Mouse (Mus musculus): ENCODE results near the gene Gm10490. TPM values are rescaled to one million over a fixed set of nuclear protein-coding genes. Genes with fewer than 3 reads are reported as not detected.

Gm10490 gene
- total RNA-seq (2023): not detected

DNA sequence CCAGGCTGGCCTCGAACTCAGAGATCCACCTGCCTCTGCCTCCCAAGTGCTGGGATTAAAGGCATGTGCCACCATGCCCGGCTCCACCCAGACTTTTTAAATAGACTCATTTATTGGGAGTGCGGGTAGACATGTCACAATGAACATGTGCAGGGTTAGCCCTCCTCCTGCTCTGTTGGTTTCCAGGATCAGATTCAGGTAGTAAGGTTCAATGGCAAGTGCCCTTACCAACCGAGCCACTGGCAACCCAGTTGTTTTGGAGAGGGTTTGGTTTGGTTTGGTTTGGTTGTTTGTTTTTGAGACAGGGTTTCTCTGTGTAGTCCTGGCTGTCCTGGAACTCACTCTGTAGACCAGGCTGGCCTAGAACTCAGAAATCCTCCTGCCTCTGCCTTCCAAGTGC, at the start of gene Gm10490:
Gene Gm10490, plus strand, starts transcription at position 301 of the 400 bp plus-strand sequence.

DNA sequence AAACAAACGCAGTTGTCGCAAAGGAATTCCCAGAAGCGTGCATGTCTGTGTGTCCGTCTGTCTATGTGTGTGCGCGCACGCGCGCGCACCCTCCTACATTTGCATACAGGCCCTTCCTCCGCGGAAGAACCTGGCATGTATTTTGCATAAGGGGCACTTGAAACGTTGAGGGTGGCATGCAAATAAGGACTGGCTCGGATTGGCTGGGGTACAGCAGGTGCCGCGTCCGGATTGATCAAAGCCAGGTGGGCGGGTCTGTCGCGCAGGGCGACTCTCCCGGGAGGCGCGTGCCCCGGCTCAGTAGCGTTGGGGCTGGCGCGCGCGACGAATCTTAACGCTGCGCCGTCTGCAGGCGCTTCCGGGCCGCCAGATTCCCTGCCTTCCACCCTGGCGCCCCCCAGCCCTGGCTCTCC, 31.3 kb upstream of the Gm10490 start, which contains the start of gene Pim2:
Gene Pim2, plus strand, starts transcription at position 256 of the 413 bp plus-strand sequence.

DNA sequence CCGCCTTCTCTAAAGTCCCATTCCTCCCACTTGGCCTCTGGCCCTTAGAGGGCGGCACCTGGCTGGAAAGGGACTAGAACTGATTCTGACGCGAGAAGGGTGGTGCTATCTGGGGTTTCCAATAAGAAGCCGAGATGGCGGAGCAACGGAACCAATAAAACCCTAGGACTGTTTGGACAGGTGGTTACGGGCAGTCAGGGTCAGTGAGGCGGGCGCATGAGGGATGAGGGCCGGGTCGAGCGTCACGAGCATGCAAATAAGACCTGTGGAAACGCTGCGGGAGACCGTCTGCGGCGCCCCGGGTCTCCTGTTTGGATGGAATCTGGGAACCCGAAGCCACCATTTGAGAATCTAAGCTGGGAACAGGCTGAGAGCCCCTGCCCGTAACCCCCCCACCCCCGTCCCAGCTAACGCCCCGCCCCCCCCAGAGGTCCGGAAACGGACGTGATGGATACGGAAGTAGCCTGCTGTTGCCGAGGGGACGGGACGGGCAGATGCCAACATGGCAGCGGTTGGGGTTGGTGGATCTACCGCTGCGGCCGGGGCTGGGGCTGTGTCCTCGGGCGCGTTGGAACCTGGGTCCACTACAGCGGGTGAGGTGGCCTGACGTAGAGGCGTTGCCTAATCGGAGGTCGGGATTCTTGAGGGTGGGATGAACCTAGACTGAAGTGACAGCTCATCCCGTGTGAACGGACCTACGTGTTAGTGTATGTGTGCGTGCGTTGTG, 25.3 kb upstream of the Gm10490 start, which contains the start of gene Slc35a2:
Gene Slc35a2, plus strand, starts transcription at position 188 of the 727 bp plus-strand sequence.

DNA sequence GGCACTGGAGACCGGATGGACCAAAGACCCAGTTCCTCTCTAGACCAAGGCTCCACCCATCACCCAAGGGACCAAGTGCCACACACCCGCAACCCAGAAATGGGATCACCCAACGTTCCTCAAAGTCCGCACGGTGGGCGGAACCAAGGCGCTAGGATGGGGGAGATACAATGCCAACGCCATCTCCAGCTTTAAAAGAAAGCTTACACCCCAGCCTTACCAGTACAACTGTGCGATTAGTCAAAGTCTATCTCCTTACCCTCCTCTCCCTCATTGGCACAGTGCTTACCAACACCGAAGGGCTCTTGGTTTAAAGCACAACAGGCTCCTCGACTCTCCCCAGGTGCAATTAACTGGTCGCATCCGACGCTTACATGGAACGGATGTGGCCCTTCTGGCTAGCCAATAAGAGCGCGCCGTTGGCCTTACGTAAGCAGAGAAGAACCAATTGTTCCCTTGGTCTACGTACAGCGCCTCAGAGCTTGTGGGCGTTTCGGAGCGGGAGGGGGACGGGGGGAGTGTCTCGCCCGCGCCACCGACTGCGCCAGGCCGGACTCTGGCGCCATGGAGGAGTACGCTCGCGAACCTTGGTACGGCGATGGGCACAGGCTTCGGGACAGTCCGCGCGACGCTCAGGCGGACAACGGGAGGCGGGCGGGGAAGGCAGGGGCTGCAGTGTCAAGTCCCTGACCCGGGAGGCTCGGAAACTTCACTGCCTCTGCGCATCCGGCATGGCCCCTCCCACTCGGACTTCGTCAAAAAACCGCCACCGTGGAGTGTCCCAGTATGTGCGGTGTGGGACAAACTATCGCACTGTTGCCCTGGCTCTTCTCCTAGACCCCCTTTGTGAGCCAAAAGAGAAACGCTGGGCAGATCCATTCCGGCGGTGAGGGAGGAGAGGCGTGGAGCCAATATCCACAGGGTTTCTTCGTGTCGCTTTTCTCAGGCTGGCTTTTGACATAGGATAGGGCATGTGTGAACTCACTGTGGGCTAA, 10.2 kb upstream of the Gm10490 start, which contains the start of the genes Pqbp1 and Timm17b:
Gene Pqbp1, minus strand, starts transcription at position 390 of the 995 bp plus-strand sequence.
Gene Timm17b, plus strand, starts transcription at position 478 of the 995 bp plus-strand sequence.

DNA sequence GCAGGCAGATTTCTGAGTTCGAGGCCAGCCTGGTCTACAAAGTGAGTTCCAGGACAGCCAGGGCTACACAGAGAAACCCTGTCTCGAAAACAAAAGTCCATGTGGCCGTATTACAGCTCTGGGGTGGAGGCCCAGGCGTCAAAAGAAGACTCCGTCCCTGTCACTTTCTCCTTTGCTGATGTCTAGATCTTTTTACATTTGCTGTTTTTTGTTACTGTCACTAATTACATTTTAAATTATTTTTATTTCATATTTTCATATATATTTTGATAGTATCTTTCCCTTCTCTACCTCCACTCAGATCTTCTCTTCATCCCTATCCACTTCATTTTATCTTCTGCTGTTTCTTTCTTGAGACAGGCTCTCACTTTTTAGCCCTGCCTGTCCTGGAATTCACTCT, 1.6 kb upstream of the Gm10490 start, which contains the start of gene Gm10491:
Gene Gm10491, minus strand, starts transcription at position 101 of the 400 bp plus-strand sequence.

DNA sequence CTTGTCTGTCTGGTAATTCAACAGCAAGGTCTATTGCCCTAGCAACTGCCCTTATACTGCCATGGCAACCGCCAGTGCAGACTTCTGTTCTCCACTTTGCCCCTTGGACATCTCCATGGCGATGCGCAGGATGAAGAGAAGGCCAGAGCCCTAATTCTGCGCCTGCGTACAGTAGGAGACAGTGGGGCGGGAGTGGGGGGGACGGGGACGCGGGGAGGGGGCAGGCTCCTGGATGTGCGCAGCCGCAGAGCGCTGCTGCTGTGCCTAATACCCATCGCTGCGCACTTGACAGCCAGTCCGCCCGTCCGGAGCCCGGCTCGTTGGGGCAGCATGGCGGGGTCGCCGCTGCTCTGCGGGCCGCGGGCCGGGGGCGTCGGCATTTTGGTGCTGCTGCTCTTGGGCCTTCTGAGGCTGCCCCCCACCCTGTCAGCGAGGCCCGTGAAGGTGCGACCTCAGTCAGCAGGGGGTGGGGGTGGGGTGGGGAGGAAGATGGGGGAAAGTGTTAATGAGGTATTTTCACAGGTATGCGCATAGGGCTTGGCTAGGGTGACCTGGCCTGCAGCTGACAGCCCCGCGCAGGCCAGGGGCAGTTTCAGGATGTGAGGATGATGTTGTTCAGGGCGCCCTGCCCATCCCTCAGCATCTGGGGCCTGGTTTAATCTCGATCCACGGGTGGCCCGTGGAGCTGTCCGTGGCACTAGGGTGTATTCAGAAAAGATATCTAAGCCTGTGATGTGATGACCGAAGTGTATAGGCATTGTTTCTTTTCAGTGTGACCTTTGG, 10.4 kb downstream of the Gm10490 start, which contains the start of gene Pcsk1n:
Gene Pcsk1n, plus strand, starts transcription at position 222 of the 783 bp plus-strand sequence.

DNA sequence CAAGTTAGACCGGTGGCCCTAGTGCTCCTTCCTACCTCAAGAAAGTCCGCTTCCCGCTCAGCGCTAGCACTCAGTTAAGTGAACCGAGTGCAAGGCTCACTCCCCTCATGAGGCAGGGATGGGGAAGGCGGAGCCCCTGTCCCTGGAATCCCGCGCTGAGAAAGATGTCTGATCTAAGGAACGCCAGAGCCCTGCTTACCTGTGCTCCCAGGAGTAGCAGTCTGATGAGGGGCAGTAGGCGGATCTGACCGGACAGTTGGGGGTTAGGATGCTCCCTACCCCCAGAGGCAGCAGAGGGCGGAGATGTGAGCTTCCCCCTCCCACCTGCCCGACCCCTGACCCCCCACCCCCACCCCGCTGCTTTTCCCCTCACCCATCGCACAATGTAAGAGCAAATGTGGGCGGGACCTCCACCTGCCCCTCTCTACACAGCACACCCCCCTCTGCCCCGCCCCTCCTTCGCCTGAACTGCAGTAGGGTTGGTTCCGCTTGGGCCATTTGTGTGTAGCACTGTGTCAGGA, 19.0 kb downstream of the Gm10490 start, which contains the start of gene Eras:
Gene Eras, minus strand, starts transcription at position 338 of the 521 bp plus-strand sequence.

DNA sequence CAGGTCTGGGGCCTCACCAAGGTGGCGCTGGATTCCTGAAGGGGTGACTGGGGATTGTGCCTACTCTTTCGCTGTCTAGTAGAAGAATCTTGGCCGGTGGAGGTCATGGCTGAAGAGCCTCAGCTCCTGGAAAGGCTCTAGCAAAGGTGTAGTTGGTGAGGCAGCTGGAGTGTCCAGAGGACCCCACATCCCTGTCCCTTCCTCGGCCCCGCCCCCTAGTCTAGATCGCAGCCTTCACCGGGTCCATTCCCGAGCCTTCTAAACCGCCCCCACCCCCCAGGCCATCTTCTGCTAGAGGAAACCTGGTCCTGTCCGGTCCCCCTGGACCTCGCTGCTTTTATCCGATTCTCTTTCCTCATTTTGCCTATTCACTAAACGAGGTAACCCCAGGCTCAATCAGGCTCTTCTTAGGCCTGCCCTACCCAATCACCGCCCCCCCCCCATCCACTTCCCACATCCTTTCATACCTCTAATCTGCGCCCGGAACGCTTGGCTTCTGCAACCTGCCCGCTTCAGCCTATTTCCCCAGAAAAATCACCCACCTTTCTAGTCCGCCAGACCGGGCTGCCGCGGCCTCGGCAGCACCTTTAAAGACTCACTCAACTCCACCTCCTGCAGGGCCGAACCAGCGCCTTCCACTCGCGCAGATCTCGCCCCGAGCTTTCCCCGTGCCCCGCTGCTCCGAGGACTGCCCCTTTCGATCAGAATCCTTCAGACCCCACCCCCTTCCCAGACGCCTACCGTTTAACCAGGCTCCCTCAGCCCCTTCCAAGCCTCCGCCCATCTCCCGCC, 38.0 kb downstream of the Gm10490 start, which contains the start of gene Hdac6:
Gene Hdac6, minus strand, starts transcription at position 782 of the 792 bp plus-strand sequence.

Other genes starting within 250 kb of the Gm10490 start
- 35.7 TPM for gene Plp2, start 238.2 kb upstream of the Gm10490 start, total RNA-seq (2023)
- not detected for gene Magix, start 228.3 kb upstream of the Gm10490 start, total RNA-seq (2023)
- gene Gpkow, start 212.4 kb upstream of the Gm10490 start, total RNA-seq (2023): 47.4 TPM
- gene Wdr45, start 195.2 kb upstream of the Gm10490 start, total RNA-seq (2023): 131 TPM
- not detected for gene Gm45208, start 187.3 kb upstream of the Gm10490 start, total RNA-seq (2023)
- gene Praf2, start 181.1 kb upstream of the Gm10490 start, total RNA-seq (2023): 13.0 TPM
- not detected for gene Ccdc120, start 158.6 kb upstream of the Gm10490 start, total RNA-seq (2023)
- 23.5 TPM for gene Tfe3, start 147.0 kb upstream of the Gm10490 start, total RNA-seq (2023)
- 151 TPM for gene Gripap1, start 119.8 kb upstream of the Gm10490 start, total RNA-seq (2023)
- 1.4 TPM for gene Kcnd1, start 87.3 kb upstream of the Gm10490 start, total RNA-seq (2023)
- gene Otud5, start 68.2 kb upstream of the Gm10490 start, total RNA-seq (2023): 191 TPM
- gene Pim2, start 31.3 kb upstream of the Gm10490 start, total RNA-seq (2023): 44.6 TPM
- 19.1 TPM for gene Slc35a2, start 25.5 kb upstream of the Gm10490 start, total RNA-seq (2023)
- gene Pqbp1, start 10.3 kb upstream of the Gm10490 start, total RNA-seq (2023): 70.6 TPM
- gene Timm17b, start 10.2 kb upstream of the Gm10490 start, total RNA-seq (2023): 25.7 TPM
- gene Gm10491, start 1.7 kb upstream of the Gm10490 start, total RNA-seq (2023): not detected
- gene Pcsk1n, start 10.3 kb downstream of the Gm10490 start, total RNA-seq (2023): not detected
- not detected for gene Eras, start 19.1 kb downstream of the Gm10490 start, total RNA-seq (2023)
- gene Hdac6, start 38.3 kb downstream of the Gm10490 start, total RNA-seq (2023): 17.4 TPM
- 3.6 TPM for gene Gata1, start 68.5 kb downstream of the Gm10490 start, total RNA-seq (2023)
- not detected for gene Glod5, start 109.0 kb downstream of the Gm10490 start, total RNA-seq (2023)
- 27.5 TPM for gene Suv39h1, start 165.2 kb downstream of the Gm10490 start, total RNA-seq (2023)
- 98.2 TPM for gene Was, start 181.0 kb downstream of the Gm10490 start, total RNA-seq (2023)
- 42.6 TPM for gene Wdr13, start 223.3 kb downstream of the Gm10490 start, total RNA-seq (2023)
- gene Rbm3, start 236.3 kb downstream of the Gm10490 start, total RNA-seq (2023): 573 TPM